In genomic region chr6:125762851-125763519, GRCm38 (mm10) we compare ENCODE assay signal across 10 mouse cellular contexts.
"Had no signal": no experiment of that assay in that cellular context is flagged by ENCODE, and none has a peak within 500 bp of the region (broad histone marks: within the 10 kb centered on the region; RNA-seq: fewer than 3 reads in every experiment).

No protein-coding gene starts in this region.

- H3K9me3 ChIP-seq: limb, embryonic 12.5 days; midbrain, embryonic 13.5 days had no signal

- H3K27ac ChIP-seq: limb, embryonic 12.5 days; liver, embryonic 14.5 days; midbrain, embryonic 13.5 days had no signal

- H3K4me3 ChIP-seq: limb, embryonic 12.5 days; midbrain, embryonic 13.5 days had no signal

- H3K4me2 ChIP-seq: limb, embryonic 12.5 days; midbrain, embryonic 13.5 days had no signal

- H3K9ac ChIP-seq: limb, embryonic 12.5 days; liver, embryonic 14.5 days; midbrain, embryonic 13.5 days had no signal

- H3K36me3 ChIP-seq: limb, embryonic 12.5 days; midbrain, embryonic 13.5 days had no signal

- H3K4me1 ChIP-seq: midbrain, embryonic 13.5 days had no signal

- H3K27me3 ChIP-seq: limb, embryonic 12.5 days; midbrain, embryonic 13.5 days had no signal

- ATAC-seq: intestine, embryonic 16.5 days; midbrain, embryonic 13.5 days had no signal

- DNase-seq: kidney, adult 8-10 months; kidney, postnatal 25 days; layer of hippocampus, postnatal 36 days; liver; right cerebral cortex, postnatal 25 days; thymus, postnatal 36 days had no signal
